Mouse (Mus musculus) embryo, embryonic 11 days (tissue): ENCODE results near the gene Slc25a10.
"Not testable (repeated sequence)": the region's sequence is repeated elsewhere in the genome, so short reads cannot be mapped to it uniquely, and the experiment has no call there.

ENCODE experiments used
- DNase-seq: peaks from one replicate; pipeline ENCODE4 v3.0.0-alpha.2; 2015

Slc25a10 gene

GRCm38 (mm10) chr11:120512790-120513453, 21.3 kb downstream of the Slc25a10 start:
- DNase-seq, result peak; percentile 60

- not testable (repeated sequence) for DNase-seq
Observed at GRCm38 (mm10) chr11:120514262-120514661, 22.6 kb downstream of the Slc25a10 start.

GRCm38 (mm10) chr11:120515611-120516010, 24.0 kb downstream of the Slc25a10 start:
- peak; percentile 88 for DNase-seq

- no peak for DNase-seq
Observed at GRCm38 (mm10) chr11:120517147-120517546, 25.5 kb downstream of the Slc25a10 start.

- no peak for DNase-seq
Observed at GRCm38 (mm10) chr11:120518027-120518426, 26.4 kb downstream of the Slc25a10 start.

- no peak for DNase-seq
Observed at GRCm38 (mm10) chr11:120518558-120518957, 26.9 kb downstream of the Slc25a10 start.

GRCm38 (mm10) chr11:120519738-120520137, 28.1 kb downstream of the Slc25a10 start:
- DNase-seq, result peak; percentile 50

GRCm38 (mm10) chr11:120520498-120520897, 28.9 kb downstream of the Slc25a10 start:
- DNase-seq, result no peak

- DNase-seq, result no peak
Observed at GRCm38 (mm10) chr11:120520967-120521540, 29.4 kb downstream of the Slc25a10 start.

- DNase-seq, result no peak
Observed at GRCm38 (mm10) chr11:120522581-120522980, 30.9 kb downstream of the Slc25a10 start.

GRCm38 (mm10) chr11:120525959-120526358, 34.3 kb downstream of the Slc25a10 start:
- DNase-seq, result no peak

GRCm38 (mm10) chr11:120527690-120528354, 36.2 kb downstream of the Slc25a10 start:
- no peak for DNase-seq

GRCm38 (mm10) chr11:120528903-120529302, 37.3 kb downstream of the Slc25a10 start:
- no peak for DNase-seq

GRCm38 (mm10) chr11:120530085-120530964, 38.7 kb downstream of the Slc25a10 start, which contains the start of gene Gcgr:
Gene Gcgr, plus strand, starts transcription at chr11:120530699.
- peak; percentile 69 for DNase-seq

GRCm38 (mm10) chr11:120531646-120532045, 40.0 kb downstream of the Slc25a10 start:
- DNase-seq, result no peak

GRCm38 (mm10) chr11:120534093-120534492, 42.5 kb downstream of the Slc25a10 start:
- no peak for DNase-seq

- no peak for DNase-seq
Observed at GRCm38 (mm10) chr11:120535145-120535544, 43.5 kb downstream of the Slc25a10 start.

GRCm38 (mm10) chr11:120535804-120536203, 44.2 kb downstream of the Slc25a10 start:
- DNase-seq, result no peak

- no peak for DNase-seq
Observed at GRCm38 (mm10) chr11:120538485-120538884, 46.8 kb downstream of the Slc25a10 start.

- DNase-seq, result no peak
Observed at GRCm38 (mm10) chr11:120538955-120539284, 47.3 kb downstream of the Slc25a10 start.

- peak; percentile 49 for DNase-seq
Observed at GRCm38 (mm10) chr11:120539285-120540014, 47.8 kb downstream of the Slc25a10 start.

GRCm38 (mm10) chr11:120541907-120542306, 50.3 kb downstream of the Slc25a10 start:
- DNase-seq, result peak; percentile 44
